Mouse (Mus musculus) megakaryocyte, embryonic 14.5 days (primary cell): Measurements from ENCODE around the gene Myo1e.

ENCODE experiments used
- FLI1 ChIP-seq: IDR thresholded peaks from 2 replicates; pipeline ENCODE4 v1.6.1; 2012; ENCODE audit warnings: low read length, inconsistent platforms, mixed read lengths
- GATA1 ChIP-seq: IDR thresholded peaks from 3 replicates; pipeline ENCODE4 v1.6.1; 2012; ENCODE audit warnings: mixed read lengths, low read length, inconsistent platforms, borderline replicate concordance

- TF ChIP-seq FLI1 = no peak
- TF ChIP-seq GATA1 = no peak
Measured at GRCm38 (mm10) chr9:70239229-70239628, 32.1 kb downstream of the Myo1e start.
